Mouse (Mus musculus) neural tube, embryonic 11.5 days (tissue): Measurements from ENCODE around the gene Rnasek. TPM values are rescaled to one million over a fixed set of nuclear protein-coding genes. Genes with fewer than 3 reads are reported as not detected.

Experiments used
- ATAC-seq: fragments of 200-750 bp; cut with Nextera tagmentation; 2 replicates; pipeline ENCODE4 v1.8.0; 2017; ENCODE audit warnings: moderate number of reproducible peaks, mild to moderate bottlenecking, moderate TSS enrichment, moderate library complexity; ENCODE audit not compliant: insufficient read depth, low FRiP score, low TSS enrichment
- DNase-seq: peaks from one replicate; pipeline ENCODE4 v3.0.0-alpha.2; 2015; ENCODE audit warnings: low spot score
- H3K27ac ChIP-seq: fragments of 300-500 bp; sonication (generic); 2 replicates; pipeline ENCODE4 v1.5.1; 2014; ENCODE audit warnings: low read depth, mild to moderate bottlenecking, low read length
- H3K27me3 ChIP-seq: fragments of 300-500 bp; sonication (generic); 2 replicates; pipeline ENCODE4 v1.6.1; 2014; ENCODE audit warnings: mild to moderate bottlenecking, low read length, mixed read lengths; ENCODE audit not compliant: control insufficient read depth, insufficient read depth
- H3K36me3 ChIP-seq: fragments of 300-500 bp; sonication (generic); 2 replicates; pipeline ENCODE4 v1.6.1; 2014; ENCODE audit warnings: mild to moderate bottlenecking, low read length, moderate library complexity, mixed read lengths; ENCODE audit not compliant: control insufficient read depth, insufficient read depth
- H3K4me1 ChIP-seq: fragments of 300-500 bp; sonication (generic); 2 replicates; pipeline ENCODE4 v1.6.1; 2014; ENCODE audit warnings: low read length, mixed read lengths; ENCODE audit not compliant: control insufficient read depth, insufficient read depth
- H3K4me2 ChIP-seq: fragments of 300-500 bp; sonication (generic); 2 replicates; pipeline ENCODE4 v1.6.1; 2014; ENCODE audit warnings: low read depth, mild to moderate bottlenecking, moderate library complexity
- H3K4me3 ChIP-seq: fragments of 300-500 bp; sonication (generic); 2 replicates; pipeline ENCODE4 v1.5.1; 2014; ENCODE audit warnings: low read depth, low read length
- H3K9ac ChIP-seq: fragments of 300-500 bp; sonication (generic); 2 replicates; pipeline ENCODE4 v1.6.1; 2014; ENCODE audit warnings: mild to moderate bottlenecking, low read length
- H3K9me3 ChIP-seq: fragments of 300-500 bp; sonication (generic); 2 replicates; pipeline ENCODE4 v1.6.1; 2016; ENCODE audit warnings: low read length; ENCODE audit not compliant: control insufficient read depth
- WGBS: fragments of 180-500 bp; shearing (Covaris S2); extraction: QIAGEN DNeasy Blood & Tissue Kit; methylation state at CpG from one replicate; pipeline ENCODE4 v1.1.7; 2014; 5-methylcytosine and 5-hydroxymethylcytosine counted together
- microRNA counts: library from miRNA; unstranded; fragments of <30 nt; microRNA quantifications from one replicate; lab custom pipeline; 2015
- microRNA-seq: library from miRNA; unstranded; fragments of <30 nt; microRNA quantifications from one replicate; pipeline ENCODE4, GENCODE M21; 2016
- polyA plus RNA-seq: library from polyadenylated mRNA; unstranded; fragments of >200 nt; fragmentation: Nextera tagmentation; extraction: Ambion mirVana; gene quantifications from 2 replicates; pipeline ENCODE4 v1.2.1, GENCODE M21; 2014

The Rnasek gene
- polyA plus RNA-seq, 1 experiment from 2014 or later = 160 TPM

DNA sequence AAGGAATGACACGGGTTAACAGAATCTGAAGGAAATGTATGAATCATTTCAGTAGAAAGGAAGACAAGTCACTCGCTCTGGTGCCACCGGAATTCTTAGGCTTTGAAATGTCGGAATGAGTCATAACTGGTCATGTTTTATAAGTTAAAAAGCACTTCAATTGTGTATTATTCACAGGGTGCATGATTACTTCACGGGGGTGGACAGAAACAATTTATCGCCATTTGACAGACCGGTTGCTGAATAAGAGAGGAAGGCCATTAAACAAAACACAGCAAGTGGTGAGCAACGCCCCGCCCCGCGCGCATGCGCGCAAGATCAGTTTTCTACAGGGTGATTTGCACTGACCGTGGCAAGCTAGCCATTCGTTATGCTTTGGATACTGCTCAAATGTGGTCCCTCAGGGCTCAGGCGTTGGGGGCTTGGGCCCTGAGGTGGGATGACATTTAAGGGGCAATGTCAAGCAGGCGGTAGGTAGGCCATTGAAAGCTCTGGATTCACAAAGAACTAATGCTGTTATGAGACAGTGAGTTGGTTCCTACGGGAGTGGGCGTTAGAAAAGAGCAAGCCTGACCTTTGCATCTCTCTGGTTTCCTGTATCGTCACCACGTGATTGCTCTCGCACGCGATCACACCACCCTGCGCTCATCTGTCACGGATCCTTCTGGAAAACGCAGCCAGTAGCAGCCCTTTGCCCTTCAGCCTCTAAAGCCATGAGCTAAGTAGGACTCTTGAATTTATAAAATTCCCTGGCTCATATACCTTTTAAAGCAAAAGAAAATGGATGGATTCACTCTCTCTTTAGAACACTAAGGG lies 50.1 kb downstream of the Rnasek start:
- Histone ChIP-seq H3K27me3 (no peaks in the 10 kb centered on the region), H3K4me3 (no peak overlapping the region), H3K9me3 (no peaks in the 10 kb centered on the region), H3K9ac (no peak overlapping the region), H3K4me1 (no peaks in the 10 kb centered on the region), H3K36me3 (no peaks in the 10 kb centered on the region), H3K27ac (no peak overlapping the region), H3K4me2 (no peak overlapping the region)
- 78% methylated on average over 28 of the region's 28 CpGs for WGBS
- DNase-seq = no peak
- ATAC-seq = no peak

MicroRNAs within 50 kb of the gene (microRNA counts, 519-probe panel; counts per million panel counts)
- microRNA mmu-miR-195 (lab: Ali Mortazavi, UCI) (3,009 counts per million, percentile 65 among the panel's probes with 10 or more counts), microRNA mmu-miR-497 (lab: Ali Mortazavi, UCI) (171 counts per million, percentile 57 among the panel's probes with 10 or more counts)

Small RNA genes within 50 kb of the gene (microRNA-seq; reads per million reads assigned to microRNA genes)
- gene Mir195a (303 reads per million, percentile 64 among the genes with 10 or more reads in this experiment), gene Mir497 (not detected), gene Mir497b (not detected)

Other genes with a start within 250 kb of the Rnasek start
- gene Gabarap, start 248.7 kb downstream of the Rnasek start, polyA plus RNA-seq = 530 and 552 TPM in 2 replicates
- 54.4 and 57.6 TPM in 2 replicates for gene Phf23, start 244.1 kb downstream of the Rnasek start, polyA plus RNA-seq
- gene Dvl2, start 239.2 kb downstream of the Rnasek start, polyA plus RNA-seq = 35.8 and 39.0 TPM in 2 replicates
- 49.3 and 54.1 TPM in 2 replicates for gene Acadvl, start 224.4 kb downstream of the Rnasek start, polyA plus RNA-seq
- 14.6 and 15.0 TPM in 2 replicates for gene Dlg4, start 222.9 kb downstream of the Rnasek start, polyA plus RNA-seq
- gene Asgr1, start 185.8 kb downstream of the Rnasek start, polyA plus RNA-seq = 0.41 TPM in 1 of 2 replicates, not detected in the other
- 0.28 TPM in 1 of 2 replicates, not detected in the other for gene Asgr2, start 147.2 kb downstream of the Rnasek start, polyA plus RNA-seq
- not detected in 2 replicates for gene Mgl2, start 109.5 kb downstream of the Rnasek start, polyA plus RNA-seq
- gene Clec10a, start 83.6 kb downstream of the Rnasek start, polyA plus RNA-seq = 0.38 and 0.39 TPM in 2 replicates
- 0.27 and 0.50 TPM in 2 replicates for gene Slc16a11, start 27.1 kb downstream of the Rnasek start, polyA plus RNA-seq
- gene Slc16a13, start 18.8 kb downstream of the Rnasek start, polyA plus RNA-seq = 14.3 and 16.9 TPM in 2 replicates
- gene Bcl6b, start 10.0 kb downstream of the Rnasek start, polyA plus RNA-seq = 6.2 and 7.4 TPM in 2 replicates
- gene 0610010K14Rik, start 1.9 kb downstream of the Rnasek start, polyA plus RNA-seq = 183 and 204 TPM in 2 replicates
- gene Gm21988, start within 50 bp of the Rnasek start, polyA plus RNA-seq = 10.8 and 11.5 TPM in 2 replicates
- gene Alox12, start 15.5 kb upstream of the Rnasek start, polyA plus RNA-seq = 4.0 and 4.7 TPM in 2 replicates
- gene Alox12e, start 82.8 kb upstream of the Rnasek start, polyA plus RNA-seq = not detected in 2 replicates
- gene Alox15, start 112.2 kb upstream of the Rnasek start, polyA plus RNA-seq = not detected in 2 replicates
- gene Pelp1, start 170.2 kb upstream of the Rnasek start, polyA plus RNA-seq = 38.3 and 41.8 TPM in 2 replicates
- 24.2 and 31.0 TPM in 2 replicates for gene Arrb2, start 192.8 kb upstream of the Rnasek start, polyA plus RNA-seq
- gene Med11, start 212.1 kb upstream of the Rnasek start, polyA plus RNA-seq = 39.1 and 41.6 TPM in 2 replicates
- gene Zmynd15, start 219.6 kb upstream of the Rnasek start, polyA plus RNA-seq = 0.19 TPM in 1 of 2 replicates, not detected in the other
- gene Cxcl16, start 220.1 kb upstream of the Rnasek start, polyA plus RNA-seq = 0.84 and 0.93 TPM in 2 replicates